Mouse (Mus musculus) liver, postnatal 0 days (tissue): ENCODE measurements around the gene Snapin.

Experiments used
- CTCF ChIP-seq: sonication (generic); IDR thresholded peaks from 2 replicates; pipeline ENCODE4 v1.5.1; 2016; ENCODE audit warnings: antibody characterized with exemption, low read depth
- EP300 ChIP-seq: IDR thresholded peaks from 2 replicates; pipeline ENCODE4 v1.6.1; 2016; ENCODE audit warnings: antibody characterized with exemption, low read depth, mild to moderate bottlenecking

DNA sequence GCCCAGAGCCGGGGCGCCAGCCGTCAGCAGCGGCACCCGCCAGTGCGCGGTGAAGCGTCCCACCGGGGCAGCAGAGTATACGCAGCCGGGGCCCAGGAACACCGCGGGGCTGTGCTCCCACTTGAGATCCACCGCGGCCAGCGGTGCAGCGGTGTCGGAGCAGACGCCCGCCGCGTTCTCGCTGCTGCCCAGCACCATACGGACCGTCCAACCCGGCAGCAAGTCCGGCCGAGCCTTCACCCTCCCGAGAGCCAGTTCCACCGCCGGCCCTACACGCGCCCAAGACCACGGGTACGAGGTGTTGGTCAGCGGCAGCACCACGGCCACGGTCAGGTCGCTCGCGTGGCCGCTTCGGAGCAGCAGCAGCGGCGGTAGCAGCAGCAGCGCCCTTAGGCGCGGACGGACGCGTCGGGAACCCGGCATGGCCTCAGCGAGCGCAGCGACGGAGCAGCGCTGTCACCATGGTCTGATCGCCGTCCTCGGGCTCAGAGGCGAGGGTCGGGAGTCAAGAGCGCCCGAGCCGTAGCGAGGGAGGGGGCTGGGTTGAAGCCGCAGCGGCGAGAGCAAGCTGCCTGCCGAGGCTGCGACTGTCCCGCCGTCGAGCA is 25.6 kb downstream of the Snapin start:
- no peak for TF ChIP-seq CTCF
- TF ChIP-seq EP300, result no peak
